Mouse (Mus musculus) CH12.LX (cell line): ENCODE measurements around the gene Hoxc8.

Experiments used
- CTCF ChIP-seq, 2 experiments: IDR thresholded peaks in 1 of 2; conservative IDR thresholded peaks in 1 of 2; 2 replicates each; pipeline ENCODE4 v1.5.1; 2011 to 2012; ENCODE audit warnings: low read depth in 2 of 2, low read length in 2 of 2, improper control_type of control experiment in 1 of 2, inconsistent platforms in 1 of 2, mild to moderate bottlenecking in 1 of 2, moderate library complexity in 1 of 2
- E2F4 ChIP-seq: IDR thresholded peaks from 2 replicates; pipeline ENCODE4 v1.6.1; 2011; ENCODE audit warnings: low read depth, low read length, improper control_type of control experiment; ENCODE audit not compliant: insufficient replicate concordance
- IRF4 ChIP-seq: IDR thresholded peaks from 2 replicates; pipeline ENCODE4 v1.6.1; 2014; ENCODE audit warnings: low read depth, mild to moderate bottlenecking, inconsistent platforms, low read length, improper control_type of control experiment
- MAX ChIP-seq: IDR thresholded peaks from 2 replicates; pipeline ENCODE4 v1.6.1; 2011; ENCODE audit warnings: low read length, improper control_type of control experiment
- POLR2A ChIP-seq: IDR thresholded peaks from 2 replicates; pipeline ENCODE4 v1.6.1; 2011; ENCODE audit warnings: low read depth, mild to moderate bottlenecking, improper control_type of control experiment, low read length
- ZKSCAN1 ChIP-seq: IDR thresholded peaks from 2 replicates; pipeline ENCODE4 v1.6.1; 2012; ENCODE audit warnings: low read depth, inconsistent platforms, low read length, improper control_type of control experiment, borderline replicate concordance
- ZNF384 ChIP-seq: IDR thresholded peaks from 2 replicates; pipeline ENCODE4 v1.6.1; 2012; ENCODE audit warnings: low read depth, low read length, improper control_type of control experiment, inconsistent platforms

DNA sequence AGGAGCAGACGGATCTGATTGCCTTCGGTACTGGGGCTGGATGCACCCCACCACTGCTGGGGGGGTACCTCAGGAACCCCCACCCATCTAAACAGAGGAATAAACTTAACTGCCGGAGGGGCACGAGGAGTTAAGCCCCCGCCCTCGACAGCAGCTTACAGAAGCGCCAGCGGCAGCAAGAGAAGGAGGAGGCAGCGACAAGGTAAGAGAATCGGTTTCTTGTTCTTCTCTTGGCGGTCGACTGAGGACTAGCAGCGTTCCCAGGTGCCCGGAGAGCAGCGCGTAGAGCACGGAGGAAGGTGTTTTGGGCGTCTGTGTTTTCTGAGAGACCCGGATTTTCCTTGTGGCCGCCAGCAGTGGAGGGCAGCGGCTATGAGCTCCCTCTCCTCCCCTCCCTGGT lies 18.2 kb upstream of the Hoxc8 start:
- TF ChIP-seq ZKSCAN1 (no peak), CTCF (conservative IDR thresholded peaks at IDR 0.05 in 1 of 2, IDR thresholded peaks at IDR 0.05 in 1 of 2; ENCODE audit: low read depth in 2 of 2, low read length in 2 of 2) (no peak), IRF4 (no peak), E2F4 (no peak), MAX (no peak), ZNF384 (no peak), POLR2A (no peak)
